Mouse (Mus musculus) layer of hippocampus, adult 9-11 months (tissue): ENCODE results near the gene Bmyc.
"Not testable (repeated sequence)": the region's sequence is repeated elsewhere in the genome, so short reads cannot be mapped to it uniquely, and the experiment has no call there.

ENCODE experiments used
- DNase-seq: peaks from one replicate; pipeline ENCODE4 v3.0.0; 2022

Gene Bmyc

DNA sequence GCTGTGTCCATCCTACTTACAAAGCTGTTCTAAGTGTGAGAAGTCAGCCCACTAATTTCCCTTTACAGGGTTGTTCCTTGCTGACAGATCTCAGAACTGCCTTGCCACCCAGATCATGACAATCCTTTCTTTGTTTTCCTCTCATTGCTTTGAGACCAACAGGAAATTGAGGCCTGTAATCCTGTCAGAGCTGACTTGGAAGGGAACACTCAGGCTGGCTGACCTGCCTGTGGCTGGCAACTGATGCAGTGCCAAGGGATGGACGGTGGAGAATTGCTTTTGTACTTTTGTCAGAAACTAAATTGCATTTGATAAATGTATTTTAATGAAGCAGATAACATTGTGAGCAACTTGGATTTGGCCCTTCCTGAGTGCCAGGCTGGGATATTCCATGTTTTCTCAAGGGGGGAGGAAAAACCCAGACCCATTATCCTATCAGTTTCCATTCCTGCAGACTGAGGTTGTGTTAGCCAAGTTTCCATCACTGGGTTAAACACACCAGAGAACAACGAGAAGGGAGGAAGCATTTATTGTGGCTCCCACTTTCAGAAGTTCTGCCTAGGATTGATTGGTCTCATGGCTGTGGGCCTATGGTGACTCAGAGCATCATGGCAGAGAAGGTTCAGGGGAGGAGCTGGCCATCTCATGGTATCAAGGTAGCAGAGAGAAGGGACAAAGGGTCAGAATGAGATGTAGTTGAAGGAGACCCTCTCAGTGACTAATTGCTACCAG is 26.8 kb downstream of the Bmyc start:
- no peak for DNase-seq

DNA sequence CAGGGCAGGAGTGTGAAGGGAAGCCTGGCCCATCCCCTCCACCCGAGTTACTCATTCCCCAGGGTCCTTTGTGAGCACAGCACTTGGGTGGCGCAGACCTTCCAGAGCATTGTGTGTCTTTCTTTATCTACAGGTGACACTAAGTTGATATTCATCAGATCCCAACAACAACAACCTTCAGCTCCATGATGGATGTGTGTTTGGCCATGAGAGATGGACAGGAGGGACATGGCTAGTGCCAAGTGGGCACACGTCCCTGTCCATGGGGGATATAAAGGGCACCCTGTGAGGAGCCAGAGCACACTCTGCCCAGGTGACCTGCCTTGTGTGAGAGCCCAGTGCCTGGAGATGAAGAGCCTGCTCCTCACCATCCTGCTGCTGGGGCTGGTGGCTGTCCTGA is 30.2 kb downstream of the Bmyc start, which contains the start of gene Obp2b:
Obp2b (plus strand) TSS at position 301 of the 400 bp plus-strand sequence.
- not testable (repeated sequence) for DNase-seq

- DNase-seq, result no peak
Measured at GRCm38 (mm10) chr2:25741671-25742070, 35.1 kb downstream of the Bmyc start.

- no peak for DNase-seq
Measured at GRCm38 (mm10) chr2:25754201-25754600, 47.7 kb downstream of the Bmyc start.
